Mouse (Mus musculus): Measurements from ENCODE around the gene Olfr194.
"Not testable (repeated sequence)": the region's sequence is repeated elsewhere in the genome, so short reads cannot be mapped to it uniquely, and the experiment has no call there.

The Olfr194 gene

GRCm38 (mm10) chr16:59120969-59121368 is at the start of gene Olfr194:
Olfr194 (minus strand) TSS chr16:59121069.
- no peak for DNase-seq (ENCODE audit: low spot score in 2 of 2)

- DNase-seq (ENCODE audit: low spot score in 2 of 2), result no peak
These were observed 49.5 kb upstream of the Olfr194 start, which contains the start of gene Olfr196 for GRCm38 (mm10) chr16:59170354-59170753. Olfr196 (minus strand) TSS chr16:59170454.

- no peak for DNase-seq (ENCODE audit: low spot score in 2 of 2)
These were observed 31.1 kb upstream of the Olfr194 start for GRCm38 (mm10) chr16:59151996-59152395.

GRCm38 (mm10) chr16:59146746-59147145 is 25.9 kb upstream of the Olfr194 start, which contains the start of gene Olfr195:
Olfr195 (plus strand) TSS chr16:59147046.
- DNase-seq (ENCODE audit: low spot score in 2 of 2), result no peak

DNA sequence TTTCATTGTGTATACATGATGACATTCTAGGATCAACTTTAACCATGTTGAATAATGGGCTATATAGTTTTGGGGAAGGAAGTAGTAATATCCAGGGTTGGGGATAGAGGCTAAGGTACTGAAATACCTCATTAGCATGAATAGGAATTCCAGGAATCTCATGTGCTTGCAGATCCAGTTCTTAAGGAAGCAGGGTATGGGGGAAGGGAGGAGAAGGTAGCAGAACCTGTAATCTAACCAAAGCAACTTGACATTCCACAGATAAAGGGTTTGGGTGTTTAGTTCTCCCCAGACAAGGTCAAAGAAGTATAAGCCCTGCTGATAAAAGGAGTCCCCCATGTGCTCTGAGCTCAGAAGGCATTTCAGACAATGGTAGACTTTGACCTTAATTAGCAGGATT is 20.2 kb upstream of the Olfr194 start:
- DNase-seq (ENCODE audit: low spot score in 2 of 2), result no peak

- no peak for DNase-seq (ENCODE audit: low spot score in 2 of 2)
These were observed 9.9 kb upstream of the Olfr194 start for GRCm38 (mm10) chr16:59130740-59131139.

GRCm38 (mm10) chr16:59111781-59112180 is 9.1 kb downstream of the Olfr194 start, which contains the start of gene Olfr193:
Olfr193 (minus strand) TSS chr16:59111881.
- DNase-seq (ENCODE audit: low spot score in 2 of 2), result no peak

- DNase-seq (ENCODE audit: low spot score in 2 of 2), result not testable (repeated sequence)
These were observed 12.3 kb downstream of the Olfr194 start for GRCm38 (mm10) chr16:59108522-59108921.

GRCm38 (mm10) chr16:59105312-59105711 is 15.6 kb downstream of the Olfr194 start:
- no peak for DNase-seq (ENCODE audit: low spot score in 2 of 2)

GRCm38 (mm10) chr16:59089722-59090121 is 31.1 kb downstream of the Olfr194 start, which contains the start of gene Olfr191:
Olfr191 (minus strand) TSS chr16:59089822.
- not testable (repeated sequence) for DNase-seq (ENCODE audit: low spot score in 2 of 2)

GRCm38 (mm10) chr16:59081113-59081512 is 39.8 kb downstream of the Olfr194 start:
- not testable (repeated sequence) for DNase-seq (ENCODE audit: low spot score in 2 of 2)

DNA sequence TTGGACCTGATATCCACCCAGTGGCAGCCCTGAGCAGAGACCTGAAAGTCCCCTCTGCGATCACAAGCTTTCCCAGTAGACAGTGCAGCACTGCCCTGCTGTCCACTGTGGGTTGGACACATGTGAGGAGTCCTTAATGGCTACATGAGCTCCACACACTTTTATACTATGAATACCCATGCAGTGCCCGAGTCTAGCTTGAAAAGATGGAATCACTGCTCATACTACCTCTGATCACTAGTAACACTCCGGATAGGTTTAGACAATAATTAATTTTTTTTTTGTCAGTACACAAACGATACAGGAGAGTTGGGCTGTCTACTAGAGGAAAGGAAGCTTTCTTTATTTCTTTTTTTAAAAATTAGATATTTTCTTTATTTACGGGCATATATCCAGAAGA is 43.0 kb downstream of the Olfr194 start, which contains the start of gene Olfr190:
Gene Olfr190, minus strand, starts transcription at position 101 of the 400 bp plus-strand sequence.
- no peak for DNase-seq (ENCODE audit: low spot score in 2 of 2)

DNA sequence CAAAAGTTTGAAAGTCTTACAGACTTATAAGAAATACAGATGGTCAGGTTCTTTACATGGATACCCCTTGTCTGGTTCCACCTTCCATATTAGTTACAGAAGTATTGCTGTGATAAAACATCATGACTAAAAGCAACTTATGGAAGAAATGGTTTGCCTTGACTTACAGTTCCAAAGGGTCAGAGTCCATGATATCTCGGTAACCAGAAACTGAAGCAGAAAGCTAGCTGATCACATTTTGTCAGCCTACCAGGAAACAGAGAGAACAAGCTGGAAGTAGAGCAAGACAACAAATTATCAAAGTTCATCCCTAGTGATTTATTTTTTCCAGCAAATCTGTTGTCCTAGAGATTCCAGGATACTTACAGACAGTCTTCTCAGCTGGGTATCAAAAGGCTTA is 47.3 kb downstream of the Olfr194 start:
- no peak for DNase-seq (ENCODE audit: low spot score in 2 of 2)

GRCm38 (mm10) chr16:59071755-59072154 is 49.1 kb downstream of the Olfr194 start:
- no peak for DNase-seq (ENCODE audit: low spot score in 2 of 2)
